Mouse (Mus musculus): ENCODE data around the gene Pom121. TPM values are rescaled to one million over a fixed set of nuclear protein-coding genes. Genes with fewer than 3 reads are reported as not detected.

Pom121 gene
- polyA plus RNA-seq, 1 experiment = 17.5 TPM

GRCm38 (mm10) chr5:135352995-135353394, 41.4 kb downstream of the Pom121 start, which contains the start of gene Trim50:
Gene Trim50, plus strand, starts transcription at chr5:135353295.
- Histone ChIP-seq H3K4me1 (ENCODE audit: control insufficient read depth, insufficient read depth, low read length) (no peaks in the 10 kb centered on the region), H3K4me3 (ENCODE audit: insufficient read depth, low read length) (no peak within 1 kb of the TSS), H3K27ac (ENCODE audit: insufficient read depth, low read depth, low read length) (no peak within 1 kb of the TSS)
- TF ChIP-seq POLR2A (IDR thresholded peaks at IDR 0.05; ENCODE audit: borderline replicate concordance, low read depth, low read length) (no peak), CTCF (IDR thresholded peaks at IDR 0.05; ENCODE audit: low read depth, low read length) (no peak)

- Histone ChIP-seq H3K4me1 (ENCODE audit: control insufficient read depth, insufficient read depth, low read length) (no peaks in the 10 kb centered on the region), H3K4me3 (ENCODE audit: insufficient read depth, low read length) (no peak overlapping the region), H3K27ac (ENCODE audit: insufficient read depth, low read depth, low read length) (no peak overlapping the region)
- TF ChIP-seq CTCF (IDR thresholded peaks at IDR 0.05; ENCODE audit: low read depth, low read length) = no peak
Measured at GRCm38 (mm10) chr5:135351606-135352005, 42.7 kb downstream of the Pom121 start.

- TF ChIP-seq POLR2A (IDR thresholded peaks at IDR 0.05; ENCODE audit: borderline replicate concordance, low read depth, low read length) (no peak), CTCF (IDR thresholded peaks at IDR 0.05; ENCODE audit: low read depth, low read length) (no peak)
- Histone ChIP-seq H3K4me3 (ENCODE audit: insufficient read depth, low read length) (no peak within 1 kb of the TSS), H3K4me1 (ENCODE audit: control insufficient read depth, insufficient read depth, low read length) (no peaks in the 10 kb centered on the region)
Measured at GRCm38 (mm10) chr5:135349862-135350261, 44.5 kb downstream of the Pom121 start, which contains the start of gene Fkbp6. Gene Fkbp6, minus strand, starts transcription at chr5:135350044.

GRCm38 (mm10) chr5:135347511-135348011, 46.8 kb downstream of the Pom121 start:
- TF ChIP-seq CTCF (IDR thresholded peaks at IDR 0.05; ENCODE audit: low read depth, low read length) (no peak), POLR2A (IDR thresholded peaks at IDR 0.05; ENCODE audit: borderline replicate concordance, low read depth, low read length) (no peak)
- H3K27ac ChIP-seq (ENCODE audit: insufficient read depth, low read depth, low read length) = no peak overlapping the region
- H3K4me1 ChIP-seq (ENCODE audit: control insufficient read depth, insufficient read depth, low read length) = no peaks in the 10 kb centered on the region
- no peak overlapping the region for H3K4me3 ChIP-seq (ENCODE audit: insufficient read depth, low read length)

More at GRCm38 (mm10) chr5:135349862-135350261, 44.5 kb downstream of the Pom121 start, which contains the start of gene Fkbp6:
- H3K27ac ChIP-seq (ENCODE audit: insufficient read depth, low read depth, low read length) = no peak within 1 kb of the TSS

GRCm38 (mm10) chr5:135346430-135346829, 47.9 kb downstream of the Pom121 start:
- no peak overlapping the region for H3K4me3 ChIP-seq (ENCODE audit: insufficient read depth, low read length)
- H3K4me1 ChIP-seq (ENCODE audit: control insufficient read depth, insufficient read depth, low read length) = no peaks in the 10 kb centered on the region
- TF ChIP-seq CTCF (IDR thresholded peaks at IDR 0.05; ENCODE audit: low read depth, low read length) = no peak
- no peak for TF ChIP-seq POLR2A (IDR thresholded peaks at IDR 0.05; ENCODE audit: borderline replicate concordance, low read depth, low read length)
- no peak overlapping the region for H3K27ac ChIP-seq (ENCODE audit: insufficient read depth, low read depth, low read length)

GRCm38 (mm10) chr5:135345989-135346388, 48.4 kb downstream of the Pom121 start:
- Histone ChIP-seq H3K4me3 (ENCODE audit: insufficient read depth, low read length) (no peak overlapping the region), H3K27ac (ENCODE audit: insufficient read depth, low read depth, low read length) (no peak overlapping the region), H3K4me1 (ENCODE audit: control insufficient read depth, insufficient read depth, low read length) (no peaks in the 10 kb centered on the region)
- TF ChIP-seq CTCF (IDR thresholded peaks at IDR 0.05; ENCODE audit: low read depth, low read length) = no peak
- no peak for TF ChIP-seq POLR2A (IDR thresholded peaks at IDR 0.05; ENCODE audit: borderline replicate concordance, low read depth, low read length)

GRCm38 (mm10) chr5:135337575-135337974, 56.8 kb downstream of the Pom121 start:
- H3K27ac ChIP-seq (ENCODE audit: insufficient read depth, low read depth, low read length) = no peak overlapping the region
- H3K4me1 ChIP-seq (ENCODE audit: control insufficient read depth, insufficient read depth, low read length) = no peaks in the 10 kb centered on the region
- no peak for TF ChIP-seq POLR2A (IDR thresholded peaks at IDR 0.05; ENCODE audit: borderline replicate concordance, low read depth, low read length)
- TF ChIP-seq CTCF (IDR thresholded peaks at IDR 0.05; ENCODE audit: low read depth, low read length) = no peak
- no peak overlapping the region for H3K4me3 ChIP-seq (ENCODE audit: insufficient read depth, low read length)

GRCm38 (mm10) chr5:135331161-135331560, 63.2 kb downstream of the Pom121 start:
- Histone ChIP-seq H3K27ac (ENCODE audit: insufficient read depth, low read depth, low read length) (no peak overlapping the region), H3K4me1 (ENCODE audit: control insufficient read depth, insufficient read depth, low read length) (peaks cover 6% of the 10 kb centered on the region), H3K4me3 (ENCODE audit: insufficient read depth, low read length) (no peak overlapping the region)
- TF ChIP-seq POLR2A (IDR thresholded peaks at IDR 0.05; ENCODE audit: borderline replicate concordance, low read depth, low read length) (no peak), CTCF (IDR thresholded peaks at IDR 0.05; ENCODE audit: low read depth, low read length) (no peak)

- TF ChIP-seq CTCF (IDR thresholded peaks at IDR 0.05; ENCODE audit: low read depth, low read length) (no peak), POLR2A (IDR thresholded peaks at IDR 0.05; ENCODE audit: borderline replicate concordance, low read depth, low read length) (no peak)
- Histone ChIP-seq H3K27ac (ENCODE audit: insufficient read depth, low read depth, low read length) (no peak overlapping the region), H3K4me3 (ENCODE audit: insufficient read depth, low read length) (no peak overlapping the region), H3K4me1 (ENCODE audit: control insufficient read depth, insufficient read depth, low read length) (peaks cover 6% of the 10 kb centered on the region)
Measured at GRCm38 (mm10) chr5:135330201-135330600, 64.1 kb downstream of the Pom121 start.

- Histone ChIP-seq H3K4me1 (ENCODE audit: control insufficient read depth, insufficient read depth, low read length) (peaks cover 6% of the 10 kb centered on the region), H3K27ac (ENCODE audit: insufficient read depth, low read depth, low read length) (no peak overlapping the region), H3K4me3 (ENCODE audit: insufficient read depth, low read length) (no peak overlapping the region)
- no peak for TF ChIP-seq CTCF (IDR thresholded peaks at IDR 0.05; ENCODE audit: low read depth, low read length)
- TF ChIP-seq POLR2A (IDR thresholded peaks at IDR 0.05; ENCODE audit: borderline replicate concordance, low read depth, low read length) = no peak
Measured at GRCm38 (mm10) chr5:135329471-135329870, 64.9 kb downstream of the Pom121 start.

Other genes starting within 250 kb of the Pom121 start
- 5.9 and 6.2 TPM in 2 replicates for gene Tbl2, start 244.9 kb downstream of the Pom121 start, polyA plus RNA-seq (2012; ENCODE audit: insufficient read depth, insufficient read length, missing spikeins)
- gene Bcl7b, start 226.3 kb downstream of the Pom121 start, polyA plus RNA-seq (2012; ENCODE audit: insufficient read depth, insufficient read length, missing spikeins) = 48.9 and 57.6 TPM in 2 replicates
- 57.5 and 58.9 TPM in 2 replicates for gene Baz1b, start 207.3 kb downstream of the Pom121 start, polyA plus RNA-seq (2012; ENCODE audit: insufficient read depth, insufficient read length, missing spikeins)
- gene Fzd9, start 143.3 kb downstream of the Pom121 start, polyA plus RNA-seq (2012; ENCODE audit: insufficient read depth, insufficient read length, missing spikeins) = not detected in 2 replicates
- not detected in 2 replicates for gene Fkbp6, start 44.5 kb downstream of the Pom121 start, polyA plus RNA-seq (2012; ENCODE audit: insufficient read depth, insufficient read length, missing spikeins)
- not detected in 2 replicates for gene Trim50, start 41.3 kb downstream of the Pom121 start, polyA plus RNA-seq (2012; ENCODE audit: insufficient read depth, insufficient read length, missing spikeins)
- gene Nsun5, start 24.6 kb downstream of the Pom121 start, polyA plus RNA-seq (2012; ENCODE audit: insufficient read depth, insufficient read length, missing spikeins) = 8.0 and 11.4 TPM in 2 replicates
- 50.3 and 59.5 TPM in 2 replicates for gene Hip1, start 150.6 kb upstream of the Pom121 start, polyA plus RNA-seq (2012; ENCODE audit: insufficient read depth, insufficient read length, missing spikeins)
- gene Ccl26, start 169.0 kb upstream of the Pom121 start, polyA plus RNA-seq (2012; ENCODE audit: insufficient read depth, insufficient read length, missing spikeins) = not detected in 2 replicates
- 0.71 and 1.1 TPM in 2 replicates for gene Ccl24, start 178.5 kb upstream of the Pom121 start, polyA plus RNA-seq (2012; ENCODE audit: insufficient read depth, insufficient read length, missing spikeins)
- gene Rhbdd2, start 238.1 kb upstream of the Pom121 start, polyA plus RNA-seq (2012; ENCODE audit: insufficient read depth, insufficient read length, missing spikeins) = 11.5 and 13.9 TPM in 2 replicates

Measured in bone marrow macrophage, adult 2 months (primary cell).